Mouse (Mus musculus): Measurements from ENCODE around the gene Ifnab.

Gene Ifnab

GRCm38 (mm10) chr4:88676824-88677223 lies 14.3 kb downstream of the Ifnab start, which contains the start of gene Ifna16:
Ifna16 (minus strand) TSS chr4:88676924.
- in situ Hi-C loops (cut with MseI, MboI): no loop called here

- in situ Hi-C loops (cut with MseI, MboI): no loop called here
Measured at GRCm38 (mm10) chr4:88655461-88655860, 35.7 kb downstream of the Ifnab start.

- in situ Hi-C loops (cut with MseI, MboI): no loop called here
Measured at GRCm38 (mm10) chr4:88653644-88654043, 37.5 kb downstream of the Ifnab start.

GRCm38 (mm10) chr4:88644359-88644758 lies 46.8 kb downstream of the Ifnab start, which contains the start of gene Ifna13:
Ifna13 (minus strand) TSS chr4:88644459.
- in situ Hi-C loops (cut with MseI, MboI): no loop called here

DNA sequence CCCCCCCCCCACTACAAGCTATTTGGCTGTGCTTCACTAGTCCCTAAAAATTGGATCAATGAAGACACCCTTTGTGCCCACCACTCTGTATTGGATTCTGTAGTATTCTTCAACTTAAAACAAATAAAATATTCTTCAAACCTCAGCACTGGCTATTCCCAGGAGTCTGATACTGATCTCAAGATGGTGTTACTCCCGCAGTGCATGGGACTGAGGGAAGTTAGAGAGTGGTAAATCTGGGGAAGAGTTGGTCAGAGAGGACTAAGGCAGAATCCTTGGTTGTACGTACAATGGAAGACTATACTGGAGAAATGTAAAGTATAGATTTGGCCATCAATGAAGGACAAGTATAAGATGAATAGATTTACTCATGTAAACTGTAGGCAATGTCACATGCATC lies 48.6 kb downstream of the Ifnab start:
- in situ Hi-C loops (cut with MseI, MboI): no loop called here

GRCm38 (mm10) chr4:88641077-88641831 lies 49.9 kb downstream of the Ifnab start:
- in situ Hi-C loops (cut with MseI, MboI): no loop called here

- in situ Hi-C loops (cut with MseI, MboI): no loop called here
Measured at GRCm38 (mm10) chr4:88640704-88641076, 50.5 kb downstream of the Ifnab start.
